Mouse (Mus musculus): ENCODE data around the gene Adra1b. TPM values are rescaled to one million over a fixed set of nuclear protein-coding genes. Genes with fewer than 3 reads are reported as not detected.

Gene Adra1b
- polyA plus RNA-seq, 1 experiment from 2014 or later, result 4.0 TPM

GRCm38 (mm10) chr11:43867721-43868281 is 33.2 kb downstream of the Adra1b start:
- no peaks in the 10 kb centered on the region for H3K27me3 ChIP-seq (ENCODE audit: control insufficient read depth, insufficient read depth, low read length)
- H3K9ac ChIP-seq (ENCODE audit: low read length), result no peak overlapping the region
- peak overlapping the region; percentile 80 to 88 for H3K27ac ChIP-seq (replicated peaks in 1 of 2; ENCODE audit: control insufficient read depth in 1 of 2, insufficient read depth in 1 of 2, low read depth in 2 of 2, low read length in 2 of 2)
- H3K9me3 ChIP-seq (ENCODE audit: control insufficient read depth, low read length), result no peaks in the 10 kb centered on the region
- peaks cover 14 to 23% of the 10 kb centered on the region in 2 experiments for H3K4me1 ChIP-seq (ENCODE audit: control insufficient read depth in 2 of 2, insufficient read depth in 2 of 2, low read length in 2 of 2)
- H3K4me3 ChIP-seq (ENCODE audit: control insufficient read depth in 1 of 2, insufficient read depth in 1 of 2, low read depth in 1 of 2, low read length in 2 of 2), result no peak overlapping the region
- no peaks in the 10 kb centered on the region for H3K36me3 ChIP-seq (ENCODE audit: control insufficient read depth, insufficient read depth, low read length)
- ATAC-seq (ENCODE audit: insufficient number of reproducible peaks, insufficient read depth, low FRiP score, low read depth), result 0 out of 2 replicates have a peak, but pooled peaks have one; percentile 66
- WGBS, result 11% methylated on average over 4 of the region's 4 CpGs
- H3K4me2 ChIP-seq (ENCODE audit: low read length), result no peak overlapping the region

- Histone ChIP-seq H3K36me3 (ENCODE audit: control insufficient read depth, insufficient read depth, low read length) (no peaks in the 10 kb centered on the region), H3K9ac (ENCODE audit: low read length) (no peak overlapping the region), H3K27me3 (ENCODE audit: control insufficient read depth, insufficient read depth, low read length) (no peaks in the 10 kb centered on the region), H3K9me3 (ENCODE audit: control insufficient read depth, low read length) (no peaks in the 10 kb centered on the region), H3K27ac (replicated peaks in 1 of 2; ENCODE audit: control insufficient read depth in 1 of 2, insufficient read depth in 1 of 2, low read depth in 2 of 2, low read length in 2 of 2) (peak overlapping the region; percentile 85 to 89), H3K4me1 (ENCODE audit: control insufficient read depth in 2 of 2, insufficient read depth in 2 of 2, low read length in 2 of 2) (peaks cover 14 to 23% of the 10 kb centered on the region in 2 experiments), H3K4me3 (ENCODE audit: control insufficient read depth in 1 of 2, insufficient read depth in 1 of 2, low read depth in 1 of 2, low read length in 2 of 2) (no peak overlapping the region), H3K4me2 (ENCODE audit: low read length) (0 out of 2 replicates have a peak overlapping the region, but pooled peaks have one; percentile 21)
- 34% methylated on average over 6 of the region's 6 CpGs for WGBS
- peak; percentile 75 for ATAC-seq (ENCODE audit: insufficient number of reproducible peaks, insufficient read depth, low FRiP score, low read depth)
These were observed 35.5 kb downstream of the Adra1b start for GRCm38 (mm10) chr11:43865298-43866165.

- no peak overlapping the region for H3K9ac ChIP-seq (ENCODE audit: low read length)
- peaks cover 0 to 4% of the 10 kb centered on the region in 2 experiments; a peak in 1 of 4 replicates for H3K4me1 ChIP-seq (ENCODE audit: control insufficient read depth in 2 of 2, insufficient read depth in 2 of 2, low read length in 2 of 2)
- H3K27ac ChIP-seq (replicated peaks in 1 of 2; ENCODE audit: control insufficient read depth in 1 of 2, insufficient read depth in 1 of 2, low read depth in 2 of 2, low read length in 2 of 2), result no peak overlapping the region
- WGBS, result 59% methylated on average over 6 of the region's 6 CpGs
- H3K36me3 ChIP-seq (ENCODE audit: control insufficient read depth, insufficient read depth, low read length), result no peaks in the 10 kb centered on the region
- H3K9me3 ChIP-seq (ENCODE audit: control insufficient read depth, low read length), result 0 out of 2 replicates have a peak, but pooled peaks cover 3% of the 10 kb centered on the region
- H3K4me2 ChIP-seq (ENCODE audit: low read length), result no peak overlapping the region
- no peak overlapping the region for H3K4me3 ChIP-seq (ENCODE audit: control insufficient read depth in 1 of 2, insufficient read depth in 1 of 2, low read depth in 1 of 2, low read length in 2 of 2)
- ATAC-seq (ENCODE audit: insufficient number of reproducible peaks, insufficient read depth, low FRiP score, low read depth), result no peak
- H3K27me3 ChIP-seq (ENCODE audit: control insufficient read depth, insufficient read depth, low read length), result no peaks in the 10 kb centered on the region
These were observed 48.0 kb downstream of the Adra1b start for GRCm38 (mm10) chr11:43853046-43853445.

- H3K4me3 ChIP-seq (ENCODE audit: control insufficient read depth in 1 of 2, insufficient read depth in 1 of 2, low read depth in 1 of 2, low read length in 2 of 2), result no peak overlapping the region
- H3K4me2 ChIP-seq (ENCODE audit: low read length), result no peak overlapping the region
- no peak overlapping the region for H3K27ac ChIP-seq (replicated peaks in 1 of 2; ENCODE audit: control insufficient read depth in 1 of 2, insufficient read depth in 1 of 2, low read depth in 2 of 2, low read length in 2 of 2)
- no peak for ATAC-seq (ENCODE audit: insufficient number of reproducible peaks, insufficient read depth, low FRiP score, low read depth)
- peaks cover 0 to 4% of the 10 kb centered on the region in 2 experiments; a peak in 1 of 4 replicates for H3K4me1 ChIP-seq (ENCODE audit: control insufficient read depth in 2 of 2, insufficient read depth in 2 of 2, low read length in 2 of 2)
- WGBS, result 73% methylated on average over 4 of the region's 4 CpGs
- no peaks in the 10 kb centered on the region for H3K27me3 ChIP-seq (ENCODE audit: control insufficient read depth, insufficient read depth, low read length)
- no peaks in the 10 kb centered on the region for H3K9me3 ChIP-seq (ENCODE audit: control insufficient read depth, low read length)
- no peaks in the 10 kb centered on the region for H3K36me3 ChIP-seq (ENCODE audit: control insufficient read depth, insufficient read depth, low read length)
- no peak overlapping the region for H3K9ac ChIP-seq (ENCODE audit: low read length)
These were observed 53.0 kb downstream of the Adra1b start for GRCm38 (mm10) chr11:43848056-43848455.

GRCm38 (mm10) chr11:43841596-43841995 is 59.4 kb downstream of the Adra1b start:
- H3K9ac ChIP-seq (ENCODE audit: low read length), result no peak overlapping the region
- no peak overlapping the region for H3K27ac ChIP-seq (replicated peaks in 1 of 2; ENCODE audit: control insufficient read depth in 1 of 2, insufficient read depth in 1 of 2, low read depth in 2 of 2, low read length in 2 of 2)
- ATAC-seq (ENCODE audit: insufficient number of reproducible peaks, insufficient read depth, low FRiP score, low read depth), result no peak
- 68% methylated on average over 10 of the region's 10 CpGs for WGBS
- no peaks in the 10 kb centered on the region for H3K36me3 ChIP-seq (ENCODE audit: control insufficient read depth, insufficient read depth, low read length)
- H3K9me3 ChIP-seq (ENCODE audit: control insufficient read depth, low read length), result no peaks in the 10 kb centered on the region
- no peaks in the 10 kb centered on the region for H3K4me1 ChIP-seq (ENCODE audit: control insufficient read depth in 2 of 2, insufficient read depth in 2 of 2, low read length in 2 of 2)
- no peak overlapping the region for H3K4me3 ChIP-seq (ENCODE audit: control insufficient read depth in 1 of 2, insufficient read depth in 1 of 2, low read depth in 1 of 2, low read length in 2 of 2)
- H3K4me2 ChIP-seq (ENCODE audit: low read length), result no peak overlapping the region
- H3K27me3 ChIP-seq (ENCODE audit: control insufficient read depth, insufficient read depth, low read length), result no peaks in the 10 kb centered on the region

- WGBS, result 68% methylated on average over 6 of the region's 6 CpGs
These were observed 60.5 kb downstream of the Adra1b start for GRCm38 (mm10) chr11:43840491-43840890.

GRCm38 (mm10) chr11:43835880-43836740 is 64.9 kb downstream of the Adra1b start:
- peak; percentile 89 for ATAC-seq (ENCODE audit: insufficient number of reproducible peaks, insufficient read depth, low FRiP score, low read depth)
- H3K27ac ChIP-seq (replicated peaks in 1 of 2; ENCODE audit: control insufficient read depth in 1 of 2, insufficient read depth in 1 of 2, low read depth in 2 of 2, low read length in 2 of 2), result peak overlapping the region; percentile 14 to 71; a peak in 3 of 4 replicates
- 3% methylated on average over 65 of the region's 68 CpGs for WGBS

More at GRCm38 (mm10) chr11:43840491-43840890, 60.5 kb downstream of the Adra1b start:
- H3K4me2 ChIP-seq (ENCODE audit: low read length), result no peak overlapping the region
- H3K4me3 ChIP-seq (ENCODE audit: control insufficient read depth in 1 of 2, insufficient read depth in 1 of 2, low read depth in 1 of 2, low read length in 2 of 2), result no peak overlapping the region
- H3K36me3 ChIP-seq (ENCODE audit: control insufficient read depth, insufficient read depth, low read length), result no peaks in the 10 kb centered on the region
- H3K27ac ChIP-seq (replicated peaks in 1 of 2; ENCODE audit: control insufficient read depth in 1 of 2, insufficient read depth in 1 of 2, low read depth in 2 of 2, low read length in 2 of 2), result no peak overlapping the region
- H3K27me3 ChIP-seq (ENCODE audit: control insufficient read depth, insufficient read depth, low read length), result peaks cover 7% of the 10 kb centered on the region; the same call in 1 of the 2 replicates
- H3K4me1 ChIP-seq (ENCODE audit: control insufficient read depth in 2 of 2, insufficient read depth in 2 of 2, low read length in 2 of 2), result peaks cover 3 to 4% of the 10 kb centered on the region in 2 experiments; a peak in 2 of 4 replicates
- H3K9ac ChIP-seq (ENCODE audit: low read length), result no peak overlapping the region
- no peak for ATAC-seq (ENCODE audit: insufficient number of reproducible peaks, insufficient read depth, low FRiP score, low read depth)
- no peaks in the 10 kb centered on the region for H3K9me3 ChIP-seq (ENCODE audit: control insufficient read depth, low read length)

More at GRCm38 (mm10) chr11:43835880-43836740, 64.9 kb downstream of the Adra1b start:
- H3K27me3 ChIP-seq (ENCODE audit: control insufficient read depth, insufficient read depth, low read length), result peaks cover 16% of the 10 kb centered on the region
- H3K4me1 ChIP-seq (ENCODE audit: control insufficient read depth in 2 of 2, insufficient read depth in 2 of 2, low read length in 2 of 2), result peaks cover 4 to 18% of the 10 kb centered on the region in 2 experiments; a peak in 3 of 4 replicates
- H3K9ac ChIP-seq (ENCODE audit: low read length), result peak overlapping the region; percentile 84
- H3K4me2 ChIP-seq (ENCODE audit: low read length), result peak overlapping the region; percentile 75
- H3K4me3 ChIP-seq (ENCODE audit: control insufficient read depth in 1 of 2, insufficient read depth in 1 of 2, low read depth in 1 of 2, low read length in 2 of 2), result peak overlapping the region; percentile 67 to 84
- H3K9me3 ChIP-seq (ENCODE audit: control insufficient read depth, low read length), result no peaks in the 10 kb centered on the region
- no peaks in the 10 kb centered on the region for H3K36me3 ChIP-seq (ENCODE audit: control insufficient read depth, insufficient read depth, low read length)

Measured in heart, embryonic 14.5 days (tissue).